In genomic region chr8:117258576-117259040, GRCm38 (mm10) we compare ENCODE assay signal across 8 mouse cellular contexts. TPM values are rescaled to one million over a fixed set of nuclear protein-coding genes. Genes with fewer than 3 reads are reported as not detected.
DNase-seq lines count a peak whose midpoint lies in the region; ATAC-seq and TF ChIP-seq lines count a peak whose summit lies in the region.

No protein-coding gene starts in this region.

- TF ChIP-seq CTCF in lung, postnatal 0 days (IDR thresholded peaks at IDR 0.05): no peak
- no peak for TF ChIP-seq CTCF in embryonic fibroblast, embryonic 13.5 days (IDR thresholded peaks at IDR 0.05; ENCODE audit: borderline replicate concordance, insufficient read depth, low read length)

- no peaks in the 10 kb centered on the region for H3K27me3 ChIP-seq in lung, postnatal 0 days (replicated peaks; ENCODE audit: insufficient read depth, low read length)
- no peaks in the 10 kb centered on the region for H3K27me3 ChIP-seq in kidney, embryonic 16.5 days (ENCODE audit: insufficient read depth, low read length)
- no peaks in the 10 kb centered on the region for H3K27me3 ChIP-seq in neural tube, embryonic 15.5 days (replicated peaks)

- no peak for ATAC-seq in lung, postnatal 0 days
- no peak for ATAC-seq in kidney, embryonic 16.5 days (ENCODE audit: low FRiP score, low TSS enrichment)
- no peak for ATAC-seq in neural tube, embryonic 15.5 days (ENCODE audit: low FRiP score)

- peak overlapping the region; percentile 96 for H3K4me3 ChIP-seq in lung, postnatal 0 days (ENCODE audit: low read depth, low read length)
- peak overlapping the region; percentile 86 for H3K4me3 ChIP-seq in embryonic fibroblast, embryonic 13.5 days (ENCODE audit: insufficient read depth, low read length)
- peak overlapping the region; percentile 92 for H3K4me3 ChIP-seq in kidney, embryonic 16.5 days (ENCODE audit: low read length)
- H3K4me3 ChIP-seq in neural tube, embryonic 15.5 days (replicated peaks): peak overlapping the region; percentile 79

- no peaks in the 10 kb centered on the region for H3K36me3 ChIP-seq in lung, postnatal 0 days (ENCODE audit: insufficient read depth, low read length)
- no peaks in the 10 kb centered on the region for H3K36me3 ChIP-seq in kidney, embryonic 16.5 days (ENCODE audit: insufficient read depth, low read length)
- H3K36me3 ChIP-seq in neural tube, embryonic 15.5 days: no peaks in the 10 kb centered on the region

- peak overlapping the region; percentile 35 for H3K9ac ChIP-seq in lung, postnatal 0 days (replicated peaks; ENCODE audit: low read depth)
- peak overlapping the region; percentile 94 for H3K9ac ChIP-seq in kidney, embryonic 16.5 days (replicated peaks; ENCODE audit: low read length)
- peak overlapping the region; percentile 96 for H3K9ac ChIP-seq in neural tube, embryonic 15.5 days (replicated peaks)

- H3K9me3 ChIP-seq in lung, postnatal 0 days (ENCODE audit: low read length): no peaks in the 10 kb centered on the region
- H3K9me3 ChIP-seq in kidney, embryonic 16.5 days (ENCODE audit: low read length): no peaks in the 10 kb centered on the region
- H3K9me3 ChIP-seq in neural tube, embryonic 15.5 days (replicated peaks): no peaks in the 10 kb centered on the region

- H3K4me1 ChIP-seq in lung, postnatal 0 days (ENCODE audit: insufficient read depth, low read depth, low read length): peaks cover 33% of the 10 kb centered on the region; the same call in 1 of the 2 replicates
- H3K4me1 ChIP-seq in embryonic fibroblast, embryonic 13.5 days (ENCODE audit: control insufficient read depth, insufficient read depth, low read length): peaks cover 10% of the 10 kb centered on the region
- peaks cover 53% of the 10 kb centered on the region for H3K4me1 ChIP-seq in kidney, embryonic 16.5 days (ENCODE audit: insufficient read depth, low read length)
- H3K4me1 ChIP-seq in neural tube, embryonic 15.5 days: peaks cover 56% of the 10 kb centered on the region

- H3K4me2 ChIP-seq in lung, postnatal 0 days (replicated peaks; ENCODE audit: low read depth, low read length): peak overlapping the region; percentile 78
- H3K4me2 ChIP-seq in kidney, embryonic 16.5 days (replicated peaks; ENCODE audit: low read depth, low read length): peak overlapping the region; percentile 85
- peak overlapping the region; percentile 93 for H3K4me2 ChIP-seq in neural tube, embryonic 15.5 days

- WGBS in lung, postnatal 0 days: 28% methylated on average over 6 of the region's 6 CpGs
- 25% methylated on average over 6 of the region's 6 CpGs for WGBS in kidney, embryonic 16.5 days
- WGBS in neural tube, embryonic 15.5 days: 22% methylated on average over 6 of the region's 6 CpGs

- no peak for TF ChIP-seq POLR2A in embryonic fibroblast, embryonic 13.5 days (IDR thresholded peaks at IDR 0.05; ENCODE audit: low read depth, low read length)

- DNase-seq in lung, postnatal 0 days (ENCODE audit: low spot score): no peak
- no peak for DNase-seq in lung, postnatal 14 days
- DNase-seq in spleen, postnatal 4 days (ENCODE audit: low spot score in 2 of 2): no peak
- no peak for DNase-seq in layer of hippocampus, adult 8-10 months (ENCODE audit: low spot score in 2 of 2)
- DNase-seq in lung, postnatal 4 days: no peak

- no peak for TF ChIP-seq EP300 in lung, postnatal 0 days (IDR thresholded peaks at IDR 0.05)

- peak overlapping the region; percentile 95 for H3K27ac ChIP-seq in lung, postnatal 0 days (ENCODE audit: low read length)
- H3K27ac ChIP-seq in embryonic fibroblast, embryonic 13.5 days (ENCODE audit: insufficient read depth, low read length): peak overlapping the region; percentile 66
- peak overlapping the region; percentile 86 for H3K27ac ChIP-seq in kidney, embryonic 16.5 days (ENCODE audit: low read length)
- peak overlapping the region; percentile 95 for H3K27ac ChIP-seq in neural tube, embryonic 15.5 days (replicated peaks)

RNA-seq across cellular contexts. Expression of gene Cmip, which starts 1.7 kb away (rescaled TPM):
- 27.6 and 29.6 TPM in 2 replicates for polyA plus RNA-seq in lung, postnatal 0 days (2015; fragmentation: Nextera tagmentation; extraction: Ambion mirVana)
- 31.0 and 40.2 TPM in 2 replicates for polyA plus RNA-seq in embryonic fibroblast, embryonic 13.5 days (2011; ENCODE audit: insufficient read length, low read depth, missing spikeins)
- 20.4 and 21.0 TPM in 2 replicates for polyA plus RNA-seq in kidney, embryonic 16.5 days (2015; fragmentation: Nextera tagmentation; extraction: Ambion mirVana)
- 135 and 193 TPM in 2 replicates for polyA plus RNA-seq in neural tube, embryonic 15.5 days (2015; fragmentation: Nextera tagmentation; extraction: Ambion mirVana)
- 100 to 1,000 TPM; 252 to 278 (median 268) TPM for total RNA-seq in layer of hippocampus, adult 8-10 months (2022)

Comparison
In these comparisons a context has a peak if more than half of its experiments do, and no peak if none do; other contexts are left out.
1. H3K9ac ChIP-seq: peak in every context shown above with its lines; median percentile 96 in neural tube, embryonic 15.5 days; 94 in kidney, embryonic 16.5 days; 35 in lung, postnatal 0 days.